Mouse (Mus musculus) midbrain, postnatal 0 days (tissue): ENCODE results near the gene Ints6. TPM values are rescaled to one million over a fixed set of nuclear protein-coding genes. Genes with fewer than 3 reads are reported as not detected.
A peak's percentile ranks its signal among the peaks of the same experiment; 100 is the strongest.
"Not testable (repeated sequence)": the region's sequence is repeated elsewhere in the genome, so short reads cannot be mapped to it uniquely, and the experiment has no call there.

ENCODE experiments used
- ATAC-seq: fragments of 200-750 bp; cut with Nextera tagmentation; 2 replicates; pipeline ENCODE4 v1.8.0; 2017; ENCODE audit warnings: moderate number of reproducible peaks, mild to moderate bottlenecking, moderate TSS enrichment, moderate library complexity; ENCODE audit not compliant: low FRiP score
- DNase-seq: peaks from one replicate; pipeline ENCODE4 v3.0.0-alpha.2; 2015; ENCODE audit warnings: low spot score
- H3K27ac ChIP-seq: fragments of 300-500 bp; sonication (generic); 2 replicates; pipeline ENCODE4 v1.5.1; 2014; ENCODE audit warnings: low read depth, mild to moderate bottlenecking, low read length, mixed read lengths
- H3K27me3 ChIP-seq: fragments of 300-500 bp; sonication (generic); 2 replicates; pipeline ENCODE4 v1.6.1; 2014; ENCODE audit warnings: low read length, control low read depth, mixed read lengths; ENCODE audit not compliant: insufficient read depth
- H3K36me3 ChIP-seq: fragments of 300-500 bp; sonication (generic); 2 replicates; pipeline ENCODE4 v1.6.1; 2014; ENCODE audit warnings: low read length, control low read depth, mixed read lengths; ENCODE audit not compliant: insufficient read depth
- H3K4me1 ChIP-seq: fragments of 300-500 bp; sonication (generic); 2 replicates; pipeline ENCODE4 v1.6.1; 2014; ENCODE audit warnings: mild to moderate bottlenecking, control low read depth, antibody characterized with exemption, low read length, mixed read lengths; ENCODE audit not compliant: insufficient read depth
- H3K4me2 ChIP-seq: fragments of 300-500 bp; sonication (generic); 2 replicates; pipeline ENCODE4 v1.6.1; 2014; ENCODE audit warnings: low read depth, mild to moderate bottlenecking, low read length, mixed read lengths; ENCODE audit not compliant: poor library complexity, severe bottlenecking
- H3K4me3 ChIP-seq: fragments of 300-500 bp; sonication (generic); 2 replicates; pipeline ENCODE4 v1.5.1; 2014; ENCODE audit warnings: low read depth, mild to moderate bottlenecking, low read length, moderate library complexity
- H3K9ac ChIP-seq: fragments of 300-500 bp; sonication (generic); replicated peaks from 2 replicates; pipeline ENCODE4 v1.6.1; 2014; ENCODE audit warnings: mild to moderate bottlenecking, low read length, moderate library complexity, mixed read lengths; ENCODE audit not compliant: poor library complexity, severe bottlenecking
- H3K9me3 ChIP-seq: fragments of 300-500 bp; sonication (generic); 2 replicates; pipeline ENCODE4 v1.6.1; 2016; ENCODE audit warnings: low read length, control low read depth
- CTCF ChIP-seq: IDR thresholded peaks from 2 replicates; pipeline ENCODE4 v1.5.1; 2016; ENCODE audit warnings: antibody characterized with exemption, mild to moderate bottlenecking
- WGBS: fragments of 180-500 bp; shearing (Covaris S2); extraction: QIAGEN DNeasy Blood & Tissue Kit; methylation state at CpG from one replicate; pipeline ENCODE4 v1.1.7; 2014; 5-methylcytosine and 5-hydroxymethylcytosine counted together
- polyA plus RNA-seq: library from polyadenylated mRNA; unstranded; fragments of >200 nt; fragmentation: Nextera tagmentation; extraction: Ambion mirVana; gene quantifications from 2 replicates; pipeline ENCODE4 v1.2.1, GENCODE M21; 2015
- total RNA-seq: library from RNA; depleted of rRNA; stranded (reverse); fragments of >200 nt; gene quantifications from 2 replicates; pipeline ENCODE4 v1.2.3, GENCODE M21; 2014

The Ints6 gene
- total and polyA plus RNA-seq, 2 experiments from 2014 or later = 9.5 to 44.9 TPM

DNA sequence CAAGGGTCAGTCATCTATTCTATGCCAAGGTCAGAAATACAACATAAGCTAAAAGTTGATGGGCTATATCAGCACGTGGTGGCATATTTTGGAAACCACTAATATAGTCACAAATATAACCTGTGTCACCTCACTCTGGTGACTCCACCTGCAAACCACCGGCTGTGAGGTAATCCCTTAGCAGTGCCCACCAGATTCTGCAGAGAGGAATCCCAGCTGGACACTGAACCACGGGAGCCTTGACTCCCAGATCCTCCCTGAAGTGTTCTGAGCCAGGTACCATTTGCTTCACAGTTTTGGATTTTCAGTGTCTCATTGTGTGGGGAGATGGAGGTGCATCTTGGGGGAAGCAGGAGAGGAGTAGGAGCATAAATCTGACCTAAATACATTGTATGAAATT is 110.6 kb downstream of the Ints6 start:
- DNase-seq (no peak), ATAC-seq (no peak)
- Histone ChIP-seq H3K4me1 (no peaks in the 10 kb centered on the region), H3K9ac (no peak overlapping the region), H3K36me3 (no peaks in the 10 kb centered on the region), H3K4me3 (no peak overlapping the region), H3K27me3 (no peaks in the 10 kb centered on the region), H3K4me2 (no peak overlapping the region), H3K9me3 (no peaks in the 10 kb centered on the region), H3K27ac (no peak overlapping the region)
- 64% methylated on average over 3 of the region's 3 CpGs for WGBS
- no peak for TF ChIP-seq CTCF

DNA sequence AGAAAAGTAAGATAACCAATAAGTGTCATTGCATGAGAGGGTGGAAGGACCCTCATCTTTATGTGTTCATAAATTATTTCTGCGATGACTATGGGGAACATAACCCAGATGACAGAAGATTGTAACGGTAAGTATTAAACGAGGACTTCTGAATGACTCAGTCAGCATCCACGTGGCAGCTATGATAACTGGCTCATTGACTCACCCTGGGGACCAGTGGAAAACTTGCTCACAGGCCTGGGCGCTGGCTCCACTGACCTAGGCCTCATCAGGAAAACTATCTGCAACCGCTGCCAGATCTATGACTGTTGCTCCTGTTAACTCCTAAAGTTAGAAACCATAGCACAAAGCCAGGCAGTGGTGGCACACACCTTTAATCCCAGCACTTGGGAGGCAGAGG is 112.6 kb downstream of the Ints6 start:
- 87% methylated on average over 6 of the region's 6 CpGs for WGBS
- DNase-seq (no peak), ATAC-seq (no peak)
- Histone ChIP-seq H3K27ac (no peak overlapping the region), H3K36me3 (no peaks in the 10 kb centered on the region), H3K9ac (no peak overlapping the region), H3K4me1 (no peaks in the 10 kb centered on the region), H3K4me2 (no peak overlapping the region), H3K27me3 (no peaks in the 10 kb centered on the region), H3K9me3 (no peaks in the 10 kb centered on the region), H3K4me3 (no peak overlapping the region)
- TF ChIP-seq CTCF = no peak

DNA sequence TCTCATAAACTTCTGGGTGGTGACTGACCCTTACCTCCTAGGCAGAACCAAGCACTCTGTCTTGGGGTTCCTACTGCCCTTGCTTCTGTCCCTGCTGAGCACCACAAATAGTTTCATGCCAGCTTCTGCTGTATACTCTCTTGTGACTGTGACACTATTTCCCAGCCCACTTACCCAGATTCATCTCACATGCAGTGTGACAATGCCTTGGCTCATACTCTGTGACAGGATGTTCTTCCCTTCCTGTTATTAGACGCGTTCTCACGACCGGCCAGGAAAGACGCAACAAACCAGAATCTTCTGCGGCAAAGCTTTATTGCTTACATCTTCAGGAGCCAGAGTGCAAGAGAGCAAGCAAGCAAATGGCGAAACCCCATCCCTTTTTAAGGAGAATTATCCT is 118.6 kb downstream of the Ints6 start:
- H3K27ac ChIP-seq, H3K4me2 ChIP-seq, ATAC-seq, H3K36me3 ChIP-seq, H3K9ac ChIP-seq, H3K9me3 ChIP-seq, H3K27me3 ChIP-seq, H3K4me1 ChIP-seq, H3K4me3 ChIP-seq, DNase-seq: not testable (repeated sequence)
- whole genome bisulfite sequencing = 87% methylated on average over 6 of the region's 7 CpGs

DNA sequence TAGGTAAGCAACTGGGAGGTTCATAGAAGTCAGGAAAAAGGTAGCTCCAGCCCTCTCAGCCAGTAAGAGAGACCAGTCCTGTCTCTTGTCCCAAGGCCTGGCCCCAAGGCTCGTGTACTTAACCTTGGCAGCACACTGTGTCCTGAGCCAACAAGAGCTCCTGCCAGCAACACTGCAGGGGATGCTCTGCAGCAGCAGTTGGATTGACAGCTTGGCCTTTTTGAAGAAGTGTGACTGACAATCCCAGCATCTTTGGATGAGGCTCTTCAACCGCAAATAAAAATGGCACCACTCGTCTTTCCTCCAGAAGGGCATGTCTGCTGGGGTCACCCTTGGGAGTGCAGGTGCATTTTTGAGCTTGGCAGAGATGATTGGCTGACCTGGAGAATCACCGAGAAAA is 120.6 kb downstream of the Ints6 start:
- Histone ChIP-seq H3K4me2 (no peak overlapping the region), H3K27me3 (no peaks in the 10 kb centered on the region), H3K9ac (no peak overlapping the region), H3K4me1 (peaks cover 6% of the 10 kb centered on the region), H3K9me3 (no peaks in the 10 kb centered on the region), H3K36me3 (no peaks in the 10 kb centered on the region), H3K4me3 (no peak overlapping the region), H3K27ac (no peak overlapping the region)
- 40% methylated on average over 4 of the region's 4 CpGs for WGBS
- no peak for ATAC-seq
- no peak for TF ChIP-seq CTCF
- no peak for DNase-seq

DNA sequence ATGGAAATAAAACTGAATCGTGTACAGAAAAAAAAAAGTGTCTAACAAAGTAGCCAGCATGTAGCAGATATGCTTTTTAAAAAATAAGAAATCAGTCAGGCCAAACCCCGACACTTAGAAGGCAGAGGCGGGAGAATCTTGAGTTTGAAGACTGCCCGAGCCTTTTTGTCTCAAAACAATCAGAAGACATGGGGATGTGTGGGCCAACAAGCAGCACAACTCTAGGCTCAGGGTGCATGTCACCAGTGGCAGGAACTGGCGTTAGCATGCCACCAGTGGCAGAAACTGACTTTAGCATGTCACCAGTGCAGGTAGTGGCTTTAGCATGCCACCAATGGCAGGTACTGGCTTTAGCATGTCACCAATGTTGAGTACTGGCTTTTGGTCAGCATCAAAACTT is 121.4 kb downstream of the Ints6 start:
- no peak for TF ChIP-seq CTCF
- no peaks in the 10 kb centered on the region for H3K9me3 ChIP-seq
- no peak overlapping the region for H3K4me2 ChIP-seq
- H3K4me3 ChIP-seq = no peak overlapping the region
- H3K4me1 ChIP-seq = peaks cover 6% of the 10 kb centered on the region
- no peaks in the 10 kb centered on the region for H3K36me3 ChIP-seq
- H3K27me3 ChIP-seq = no peaks in the 10 kb centered on the region
- WGBS = 80% methylated on average over 5 of the region's 5 CpGs
- no peak for DNase-seq
- H3K9ac ChIP-seq = no peak overlapping the region
- no peak for ATAC-seq
- H3K27ac ChIP-seq = no peak overlapping the region

DNA sequence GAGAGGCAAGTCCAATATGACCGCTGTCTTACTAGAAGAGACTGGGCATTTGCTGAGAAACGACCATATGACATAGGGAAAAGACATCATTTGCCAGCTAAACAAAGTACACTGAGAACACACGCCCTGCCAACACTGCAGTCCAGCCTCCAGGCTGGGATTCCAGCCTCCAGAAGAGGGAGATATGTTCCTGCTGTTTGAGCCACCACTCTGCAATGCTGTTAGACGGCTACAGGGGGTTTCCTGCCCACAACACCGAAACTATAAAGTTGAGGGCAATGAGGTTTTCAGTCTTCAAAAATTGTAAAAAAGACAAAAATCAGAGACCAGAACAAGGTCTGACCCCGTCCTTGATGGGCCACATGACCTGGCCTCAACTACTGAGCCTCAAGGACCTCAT is 121.9 kb downstream of the Ints6 start:
- peaks cover 6% of the 10 kb centered on the region for H3K4me1 ChIP-seq
- H3K9me3 ChIP-seq = no peaks in the 10 kb centered on the region
- DNase-seq (peak; percentile 34), ATAC-seq (no peak)
- no peak overlapping the region for H3K4me2 ChIP-seq
- no peak overlapping the region for H3K4me3 ChIP-seq
- H3K27ac ChIP-seq = no peak overlapping the region
- WGBS = 73% methylated on average over 6 of the region's 6 CpGs
- TF ChIP-seq CTCF = peak; percentile 50
- H3K27me3 ChIP-seq = no peaks in the 10 kb centered on the region
- no peak overlapping the region for H3K9ac ChIP-seq
- no peaks in the 10 kb centered on the region for H3K36me3 ChIP-seq

DNA sequence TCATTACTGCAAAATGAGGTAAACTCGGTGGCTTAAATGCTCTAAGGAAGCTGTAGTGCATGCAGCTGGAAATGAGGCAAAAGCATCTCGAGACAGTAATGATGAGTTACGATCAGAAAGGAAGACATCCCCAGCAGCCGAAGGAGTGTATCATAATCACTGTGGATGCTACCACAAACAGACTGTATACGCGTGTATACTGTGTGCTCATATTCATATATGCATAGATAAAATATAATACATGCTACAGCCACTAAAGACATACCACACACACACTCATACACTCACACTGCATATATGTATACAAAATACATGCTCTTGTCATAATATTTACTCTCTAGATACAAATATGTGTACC is 122.6 kb downstream of the Ints6 start:
- TF ChIP-seq CTCF = no peak
- DNase-seq = no peak
- Histone ChIP-seq H3K9me3 (no peaks in the 10 kb centered on the region), H3K4me2 (no peak overlapping the region), H3K36me3 (no peaks in the 10 kb centered on the region), H3K27ac (peak overlapping the region; percentile 69), H3K4me3 (no peak overlapping the region), H3K9ac (no peak overlapping the region), H3K27me3 (no peaks in the 10 kb centered on the region), H3K4me1 (peaks cover 6% of the 10 kb centered on the region)
- no peak for ATAC-seq
- WGBS = 34% methylated on average over 6 of the region's 6 CpGs
